Mouse (Mus musculus): ENCODE data around the gene 0610009B22Rik. TPM values are rescaled to one million over a fixed set of nuclear protein-coding genes. Genes with fewer than 3 reads are reported as not detected.

The 0610009B22Rik gene
- polyA plus RNA-seq, 2 experiments = 15.6 to 41.6 TPM

GRCm38 (mm10) chr11:51649889-51650199 is 38.8 kb downstream of the 0610009B22Rik start:
- peaks cover 26% of the 10 kb centered on the region for H3K27me3 ChIP-seq (ENCODE audit: control insufficient read depth, insufficient read depth, low read length)
- no peak overlapping the region; the same call in 1 of the 2 replicates for H3K9ac ChIP-seq (replicated peaks)
- WGBS (ENCODE audit: insufficient replicate concordance) = 2% methylated on average over 7 of the region's 7 CpGs
- H3K27ac ChIP-seq = no peak overlapping the region
- TF ChIP-seq EP300 (IDR thresholded peaks at IDR 0.05; ENCODE audit: low read depth) (no peak), CTCF (IDR thresholded peaks at IDR 0.05; ENCODE audit: low read depth) (no peak)
- H3K36me3 ChIP-seq (replicated peaks; ENCODE audit: control insufficient read depth, insufficient read depth, low read depth) = no peaks in the 10 kb centered on the region
- ATAC-seq (ENCODE audit: insufficient read depth) (no peak), DNase-seq (ENCODE audit: low read depth in 3 of 3, low spot score in 3 of 3) (no peak)
- H3K4me2 ChIP-seq (ENCODE audit: low read depth) = peak overlapping the region; percentile 69
- H3K4me1 ChIP-seq (replicated peaks; ENCODE audit: control insufficient read depth in 2 of 2, insufficient read depth in 2 of 2, low read length in 1 of 2) = 0 out of 4 replicates have a peak, but pooled peaks cover 0 to 2% of the 10 kb centered on the region in 2 experiments
- no peaks in the 10 kb centered on the region for H3K9me3 ChIP-seq (ENCODE audit: control insufficient read depth, low read length)
- peak overlapping the region; percentile 54 to 58 for H3K4me3 ChIP-seq (ENCODE audit: insufficient read depth in 1 of 2, low read depth in 2 of 2, low read length in 2 of 2)

DNA sequence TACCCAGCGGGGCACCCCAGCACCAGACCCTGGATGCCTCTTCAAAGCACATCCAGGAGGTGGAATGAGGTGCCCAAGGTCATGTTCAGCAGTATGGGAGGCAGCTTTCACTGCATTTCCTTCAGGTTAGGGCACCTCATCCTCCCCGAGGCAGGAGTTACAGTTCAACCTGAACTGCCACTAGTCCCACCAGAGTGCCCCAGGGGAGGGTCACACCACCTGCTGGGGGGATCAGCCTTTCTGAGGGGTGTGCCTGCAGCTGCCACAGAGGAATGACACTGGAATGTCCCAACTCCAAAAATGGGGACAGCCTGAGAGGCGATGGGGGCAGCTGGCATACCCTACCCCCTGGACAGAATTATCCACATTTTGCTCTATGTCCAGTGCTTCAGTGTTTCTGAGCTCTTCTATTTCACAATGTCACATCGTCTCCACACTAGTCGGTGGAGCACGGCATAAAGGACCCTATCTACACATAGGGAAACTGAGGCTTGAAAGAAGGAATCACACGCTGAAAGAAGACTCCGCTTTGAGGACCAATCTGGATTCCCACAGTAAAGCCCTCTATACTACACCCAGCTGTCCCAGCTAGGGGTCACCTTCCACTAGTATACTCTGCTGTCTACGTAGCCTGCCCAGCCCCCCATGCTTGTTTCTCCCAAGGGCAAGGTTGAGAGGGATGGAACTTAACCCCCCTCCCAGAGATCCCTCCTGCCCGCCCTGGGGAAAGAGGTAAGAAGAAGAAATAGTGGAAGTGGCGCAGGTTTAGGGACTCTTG is 39.4 kb downstream of the 0610009B22Rik start:
- H3K9ac ChIP-seq (replicated peaks) = no peak overlapping the region; the same call in 1 of the 2 replicates
- DNase-seq (ENCODE audit: low read depth in 3 of 3, low spot score in 3 of 3) (no peak), ATAC-seq (ENCODE audit: insufficient read depth) (no peak)
- no peak overlapping the region for H3K27ac ChIP-seq
- no peak for TF ChIP-seq CTCF (IDR thresholded peaks at IDR 0.05; ENCODE audit: low read depth)
- TF ChIP-seq EP300 (IDR thresholded peaks at IDR 0.05; ENCODE audit: low read depth) = no peak
- 28% methylated on average over 11 of the region's 11 CpGs for WGBS (ENCODE audit: insufficient replicate concordance)
- 0 out of 4 replicates have a peak, but pooled peaks cover 0 to 2% of the 10 kb centered on the region in 2 experiments for H3K4me1 ChIP-seq (replicated peaks; ENCODE audit: control insufficient read depth in 2 of 2, insufficient read depth in 2 of 2, low read length in 1 of 2)
- peak overlapping the region; percentile 69 for H3K4me2 ChIP-seq (ENCODE audit: low read depth)
- H3K36me3 ChIP-seq (replicated peaks; ENCODE audit: control insufficient read depth, insufficient read depth, low read depth) = no peaks in the 10 kb centered on the region
- peak overlapping the region; percentile 54 to 58; a peak in 3 of 4 replicates for H3K4me3 ChIP-seq (ENCODE audit: insufficient read depth in 1 of 2, low read depth in 2 of 2, low read length in 2 of 2)
- H3K9me3 ChIP-seq (ENCODE audit: control insufficient read depth, low read length) = no peaks in the 10 kb centered on the region
- peaks cover 26% of the 10 kb centered on the region for H3K27me3 ChIP-seq (ENCODE audit: control insufficient read depth, insufficient read depth, low read length)

DNA sequence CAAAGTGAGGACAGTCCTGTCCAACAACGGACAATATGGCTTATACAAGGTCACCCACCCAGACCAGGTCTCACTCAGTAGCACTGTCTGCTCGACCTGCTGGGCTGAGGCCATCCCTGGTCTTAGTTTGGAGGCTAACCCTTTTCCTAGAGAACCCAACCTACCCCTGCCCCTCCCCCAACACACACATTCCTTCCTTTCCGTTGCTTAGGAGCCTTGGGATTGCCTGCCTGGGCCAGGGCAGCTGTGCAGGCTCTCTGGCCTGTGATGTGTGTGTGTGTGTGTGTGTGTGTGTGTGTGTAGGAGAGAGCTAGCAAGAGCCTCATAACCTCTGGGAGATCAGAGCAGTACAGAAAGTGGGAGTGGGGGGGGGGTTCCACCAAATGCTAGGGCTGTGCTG is 40.1 kb downstream of the 0610009B22Rik start:
- no peak overlapping the region for H3K27ac ChIP-seq
- H3K36me3 ChIP-seq (replicated peaks; ENCODE audit: control insufficient read depth, insufficient read depth, low read depth) = no peaks in the 10 kb centered on the region
- H3K4me3 ChIP-seq (ENCODE audit: insufficient read depth in 1 of 2, low read depth in 2 of 2, low read length in 2 of 2) = no peak overlapping the region
- WGBS (ENCODE audit: insufficient replicate concordance) = 44% methylated on average over 3 of the region's 3 CpGs
- 0 out of 4 replicates have a peak, but pooled peaks cover 0 to 2% of the 10 kb centered on the region in 2 experiments for H3K4me1 ChIP-seq (replicated peaks; ENCODE audit: control insufficient read depth in 2 of 2, insufficient read depth in 2 of 2, low read length in 1 of 2)
- H3K27me3 ChIP-seq (ENCODE audit: control insufficient read depth, insufficient read depth, low read length) = peaks cover 26% of the 10 kb centered on the region
- no peaks in the 10 kb centered on the region for H3K9me3 ChIP-seq (ENCODE audit: control insufficient read depth, low read length)
- no peak for ATAC-seq (ENCODE audit: insufficient read depth)
- H3K9ac ChIP-seq (replicated peaks) = no peak overlapping the region
- H3K4me2 ChIP-seq (ENCODE audit: low read depth) = no peak overlapping the region
- TF ChIP-seq EP300 (IDR thresholded peaks at IDR 0.05; ENCODE audit: low read depth) (no peak), CTCF (IDR thresholded peaks at IDR 0.05; ENCODE audit: low read depth) (no peak)
- DNase-seq (ENCODE audit: low read depth in 3 of 3, low spot score in 3 of 3) = no peak

GRCm38 (mm10) chr11:51646751-51647667 is 41.7 kb downstream of the 0610009B22Rik start:
- 34% methylated on average over 15 of the region's 15 CpGs for WGBS (ENCODE audit: insufficient replicate concordance)
- peaks cover 26% of the 10 kb centered on the region for H3K27me3 ChIP-seq (ENCODE audit: control insufficient read depth, insufficient read depth, low read length)
- no peaks in the 10 kb centered on the region for H3K9me3 ChIP-seq (ENCODE audit: control insufficient read depth, low read length)
- no peak overlapping the region for H3K4me2 ChIP-seq (ENCODE audit: low read depth)
- no peak overlapping the region for H3K9ac ChIP-seq (replicated peaks)
- no peak overlapping the region for H3K4me3 ChIP-seq (ENCODE audit: insufficient read depth in 1 of 2, low read depth in 2 of 2, low read length in 2 of 2)
- DNase-seq (ENCODE audit: low read depth in 3 of 3, low spot score in 3 of 3) (no peak), ATAC-seq (ENCODE audit: insufficient read depth) (no peak)
- no peaks in the 10 kb centered on the region for H3K36me3 ChIP-seq (replicated peaks; ENCODE audit: control insufficient read depth, insufficient read depth, low read depth)
- H3K27ac ChIP-seq = no peak overlapping the region
- TF ChIP-seq EP300 (IDR thresholded peaks at IDR 0.05; ENCODE audit: low read depth) = no peak
- no peak for TF ChIP-seq CTCF (IDR thresholded peaks at IDR 0.05; ENCODE audit: low read depth)
- 0 out of 4 replicates have a peak, but pooled peaks cover 0 to 2% of the 10 kb centered on the region in 2 experiments for H3K4me1 ChIP-seq (replicated peaks; ENCODE audit: control insufficient read depth in 2 of 2, insufficient read depth in 2 of 2, low read length in 1 of 2)

- H3K27me3 ChIP-seq (ENCODE audit: control insufficient read depth, insufficient read depth, low read length) = peaks cover 20% of the 10 kb centered on the region
- WGBS (ENCODE audit: insufficient replicate concordance) = 59% methylated on average over 7 of the region's 7 CpGs
- H3K27ac ChIP-seq = no peak overlapping the region
- DNase-seq (ENCODE audit: low read depth in 3 of 3, low spot score in 3 of 3) = no peak
- H3K4me1 ChIP-seq (replicated peaks; ENCODE audit: control insufficient read depth in 2 of 2, insufficient read depth in 2 of 2, low read length in 1 of 2) = 0 out of 4 replicates have a peak, but pooled peaks cover 0 to 2% of the 10 kb centered on the region in 2 experiments
- no peak overlapping the region for H3K4me3 ChIP-seq (ENCODE audit: insufficient read depth in 1 of 2, low read depth in 2 of 2, low read length in 2 of 2)
- no peak for ATAC-seq (ENCODE audit: insufficient read depth)
- H3K36me3 ChIP-seq (replicated peaks; ENCODE audit: control insufficient read depth, insufficient read depth, low read depth) = no peaks in the 10 kb centered on the region
- no peaks in the 10 kb centered on the region for H3K9me3 ChIP-seq (ENCODE audit: control insufficient read depth, low read length)
- H3K9ac ChIP-seq (replicated peaks) = no peak overlapping the region
- no peak overlapping the region for H3K4me2 ChIP-seq (ENCODE audit: low read depth)
- TF ChIP-seq CTCF (IDR thresholded peaks at IDR 0.05; ENCODE audit: low read depth) (no peak), EP300 (IDR thresholded peaks at IDR 0.05; ENCODE audit: low read depth) (no peak)
These were observed 42.4 kb downstream of the 0610009B22Rik start for GRCm38 (mm10) chr11:51646245-51646644.

Measured in liver, embryonic 14.5 days (tissue).